Mouse (Mus musculus): ENCODE measurements around the gene Btbd3.

GRCm38 (mm10) chr2:138269330-138269729, 13.0 kb downstream of the Btbd3 start:
- TF ChIP-seq CTCF (IDR thresholded peaks at IDR 0.05; ENCODE audit: extremely low read depth, insufficient read length, insufficient replicate concordance, low read depth, low read length) (no peak), POLR2A (IDR thresholded peaks at IDR 0.05; ENCODE audit: low read depth, low read length) (no peak)

Data from small intestine, adult 2 months (tissue).